Mouse (Mus musculus) heart, embryonic 14.5 days (tissue): ENCODE data around the gene Snf8. TPM values are rescaled to one million over a fixed set of nuclear protein-coding genes. Genes with fewer than 3 reads are reported as not detected.

Experiments
- ATAC-seq: fragments of 200-750 bp; cut with Nextera tagmentation; 2 replicates; pipeline ENCODE4 v1.8.0; 2017; ENCODE audit warnings: low read depth, moderate TSS enrichment; ENCODE audit not compliant: insufficient number of reproducible peaks, insufficient read depth, low FRiP score
- H3K27ac ChIP-seq, 2 experiments: fragments of 200-500 bp in 1 of 2; fragments of 300-500 bp in 1 of 2; sonication (generic) in 1 of 2; replicated peaks in 1 of 2; 2 replicates each; pipeline ENCODE4 v1.5.1; 2012 to 2014; ENCODE audit warnings: low read depth in 2 of 2, low read length in 2 of 2, control low read depth in 1 of 2, mild to moderate bottlenecking in 1 of 2, mixed read lengths in 1 of 2; ENCODE audit not compliant: control insufficient read depth in 1 of 2, insufficient read depth in 1 of 2
- H3K27me3 ChIP-seq: fragments of 300-500 bp; sonication (generic); 2 replicates; pipeline ENCODE4 v1.6.1; 2014; ENCODE audit warnings: mild to moderate bottlenecking, low read length, control low read depth; ENCODE audit not compliant: control insufficient read depth, insufficient read depth
- H3K36me3 ChIP-seq: fragments of 300-500 bp; sonication (generic); 2 replicates; pipeline ENCODE4 v1.6.1; 2014; ENCODE audit warnings: mild to moderate bottlenecking, control low read depth, low read length, mixed read lengths; ENCODE audit not compliant: control insufficient read depth, insufficient read depth
- H3K4me1 ChIP-seq, 2 experiments: fragments of 200-500 bp in 1 of 2; fragments of 300-500 bp in 1 of 2; sonication (generic) in 1 of 2; 2 replicates each; pipeline ENCODE4 v1.6.1; 2012 to 2014; ENCODE audit warnings: low read length in 2 of 2, control low read depth in 1 of 2, mixed read lengths in 1 of 2; ENCODE audit not compliant: control insufficient read depth in 2 of 2, insufficient read depth in 2 of 2
- H3K4me2 ChIP-seq: fragments of 300-500 bp; sonication (generic); 2 replicates; pipeline ENCODE4 v1.6.1; 2014; ENCODE audit warnings: mild to moderate bottlenecking, low read length
- H3K4me3 ChIP-seq, 2 experiments: fragments of 200-500 bp in 1 of 2; fragments of 300-500 bp in 1 of 2; sonication (generic) in 1 of 2; 2 replicates each; pipeline ENCODE4 v1.5.1; 2012 to 2014; ENCODE audit warnings: low read length in 2 of 2, mild to moderate bottlenecking in 2 of 2, control low read depth in 1 of 2, low read depth in 1 of 2, moderate library complexity in 1 of 2; ENCODE audit not compliant: control insufficient read depth in 1 of 2, insufficient read depth in 1 of 2
- H3K9ac ChIP-seq: fragments of 300-500 bp; sonication (generic); 2 replicates; pipeline ENCODE4 v1.6.1; 2014; ENCODE audit warnings: mild to moderate bottlenecking, low read length
- H3K9me3 ChIP-seq: fragments of 300-500 bp; sonication (generic); 2 replicates; pipeline ENCODE4 v1.6.1; 2016; ENCODE audit warnings: low read length, control low read depth; ENCODE audit not compliant: control insufficient read depth
- WGBS: fragments of 180-500 bp; shearing (Covaris S2); extraction: QIAGEN DNeasy Blood & Tissue Kit; methylation state at CpG from one replicate; pipeline ENCODE4 v1.1.7; 2014; 5-methylcytosine and 5-hydroxymethylcytosine counted together
- polyA plus RNA-seq: library from polyadenylated mRNA; unstranded; fragments of >200 nt; fragmentation: Nextera tagmentation; extraction: Ambion mirVana; gene quantifications from 2 replicates; pipeline ENCODE4 v1.2.1, GENCODE M21; 2014

The Snf8 gene
- polyA plus RNA-seq, 1 experiment from 2014 or later: 30.5 TPM

DNA sequence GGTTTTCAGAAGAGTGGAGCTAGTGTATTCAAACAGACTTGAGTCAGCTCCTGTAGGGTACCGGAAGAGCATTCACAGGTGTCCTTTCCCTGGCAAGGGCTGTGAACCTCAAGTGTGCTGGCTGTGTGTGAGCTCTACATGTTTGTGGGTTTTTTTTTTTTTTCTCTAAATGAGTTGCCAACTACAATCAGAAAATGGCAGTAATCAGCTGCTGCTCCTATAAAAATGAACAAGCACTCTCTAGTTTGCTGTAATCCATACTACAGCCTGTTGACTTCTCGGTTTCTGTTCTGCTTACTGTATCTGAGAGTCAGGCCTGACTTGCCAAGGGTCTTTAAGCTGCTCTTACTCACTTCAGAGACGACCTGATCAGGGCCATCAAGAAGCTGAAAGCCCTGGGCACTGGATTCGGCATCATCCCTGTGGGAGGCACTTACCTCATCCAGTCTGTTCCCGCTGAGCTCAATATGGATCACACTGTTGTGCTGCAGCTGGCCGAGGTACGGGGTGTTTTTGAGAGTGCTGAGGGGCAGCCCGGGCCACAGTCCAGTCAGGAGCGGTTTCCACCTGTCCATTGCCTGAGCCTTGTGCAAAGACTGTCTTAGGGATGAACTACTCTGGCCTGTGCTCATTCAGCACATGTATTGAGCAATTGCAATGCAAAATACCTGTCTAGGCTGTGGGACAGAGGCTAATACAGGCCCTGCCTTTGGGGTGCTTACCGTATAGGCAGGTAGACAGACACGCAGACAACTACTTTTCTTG, 10.3 kb downstream of the Snf8 start:
- Histone ChIP-seq H3K36me3 (peaks cover 84% of the 10 kb centered on the region), H3K4me3 (no peak overlapping the region), H3K27me3 (no peaks in the 10 kb centered on the region), H3K9me3 (no peaks in the 10 kb centered on the region), H3K27ac (no peak overlapping the region), H3K4me2 (no peak overlapping the region), H3K4me1 (no peaks in the 10 kb centered on the region), H3K9ac (no peak overlapping the region)
- ATAC-seq: no peak
- 81% methylated on average over 11 of the region's 11 CpGs for WGBS

DNA sequence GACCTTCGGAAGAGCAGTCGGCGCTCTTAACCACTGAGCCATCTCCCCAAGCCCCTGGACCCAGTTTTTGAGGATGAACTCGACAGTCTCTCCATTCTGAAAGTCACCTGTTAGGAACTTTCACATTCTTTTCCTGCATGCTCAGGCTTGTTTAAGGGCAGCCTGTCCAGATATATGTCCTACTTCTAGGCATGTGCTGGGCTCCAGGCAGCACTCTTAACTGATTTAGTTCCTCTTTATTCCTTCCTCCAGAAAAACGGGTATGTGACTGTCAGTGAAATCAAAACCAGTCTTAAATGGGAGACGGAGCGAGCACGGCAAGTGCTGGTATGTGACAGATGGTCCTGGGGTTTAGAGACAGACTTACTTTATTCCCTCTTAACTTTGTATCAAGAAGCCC, 11.3 kb downstream of the Snf8 start:
- no peak overlapping the region for H3K27ac ChIP-seq
- no peaks in the 10 kb centered on the region for H3K9me3 ChIP-seq
- no peaks in the 10 kb centered on the region for H3K27me3 ChIP-seq
- ATAC-seq: no peak
- H3K36me3 ChIP-seq: peaks cover 88% of the 10 kb centered on the region
- H3K4me2 ChIP-seq: no peak overlapping the region
- H3K4me1 ChIP-seq: no peaks in the 10 kb centered on the region
- 84% methylated on average over 8 of the region's 8 CpGs for whole genome bisulfite sequencing
- no peak overlapping the region for H3K9ac ChIP-seq
- H3K4me3 ChIP-seq: no peak overlapping the region

DNA sequence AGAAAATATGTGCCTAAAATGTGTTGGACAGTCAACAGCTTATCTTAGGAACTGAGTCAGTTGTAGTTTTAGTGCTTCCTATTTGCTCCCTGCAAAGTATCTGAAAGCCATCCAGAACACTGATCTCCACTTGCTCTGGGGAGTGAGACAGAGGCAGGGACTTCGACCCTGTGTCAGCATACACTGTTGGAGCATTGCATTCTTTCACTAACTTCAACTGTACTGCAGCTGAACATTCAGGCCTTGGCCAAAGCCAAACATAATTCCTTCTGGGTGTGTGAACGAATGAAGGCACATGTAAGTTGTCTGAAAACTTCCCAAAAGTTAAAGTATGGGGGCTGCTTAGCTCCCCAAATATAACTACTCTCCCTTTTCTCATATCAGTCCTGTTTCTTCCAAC, 12.1 kb downstream of the Snf8 start:
- Histone ChIP-seq H3K4me1 (no peaks in the 10 kb centered on the region), H3K9me3 (no peaks in the 10 kb centered on the region), H3K27ac (no peak overlapping the region), H3K4me2 (no peak overlapping the region), H3K36me3 (peaks cover 91% of the 10 kb centered on the region), H3K4me3 (no peak overlapping the region), H3K9ac (no peak overlapping the region), H3K27me3 (no peaks in the 10 kb centered on the region)
- no peak for ATAC-seq
- 69% methylated on average over 2 of the region's 2 CpGs for WGBS

DNA sequence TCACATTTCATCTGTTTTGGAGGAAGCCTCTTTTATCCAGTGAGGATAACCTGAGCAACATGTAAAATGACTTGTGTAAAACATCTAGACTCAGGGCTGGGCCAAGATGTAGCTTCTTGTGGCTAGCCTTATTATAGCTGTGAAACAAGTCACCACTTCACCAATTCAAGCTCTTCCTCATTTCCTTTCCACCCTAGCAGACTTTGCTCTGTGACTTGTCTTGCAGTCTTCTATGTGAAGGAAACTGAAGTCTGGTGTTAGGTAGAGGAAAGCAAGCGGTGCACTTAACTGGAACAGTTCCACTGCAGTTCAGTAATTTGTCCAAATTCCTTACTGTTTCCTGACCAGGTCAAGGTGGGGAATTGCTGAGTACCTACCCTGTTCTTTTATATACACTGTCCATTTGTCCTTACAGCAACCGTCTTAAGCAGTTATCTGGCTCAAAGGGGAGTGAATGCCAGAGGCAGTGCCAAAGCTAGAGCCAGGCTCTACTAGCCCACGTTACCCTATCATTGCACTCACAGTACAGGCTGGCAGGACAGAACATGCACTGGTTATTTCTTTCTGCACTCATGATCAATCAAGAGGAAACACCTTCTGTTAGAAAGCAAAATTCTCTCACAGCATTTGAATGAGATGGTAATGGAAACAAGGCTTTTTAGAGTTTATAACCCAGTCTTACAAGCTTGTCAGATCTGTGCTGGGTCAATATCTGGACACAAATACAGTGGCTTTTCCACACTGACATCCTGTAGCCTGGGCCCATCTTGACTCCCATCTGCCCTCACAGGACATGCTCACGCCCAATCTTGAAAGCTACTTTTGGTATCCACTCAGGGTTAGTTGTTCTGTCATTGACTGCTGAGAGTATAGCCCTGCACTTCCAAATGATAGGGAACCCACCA, 13.0 kb downstream of the Snf8 start:
- Histone ChIP-seq H3K27me3 (no peaks in the 10 kb centered on the region), H3K4me1 (no peaks in the 10 kb centered on the region), H3K4me2 (no peak overlapping the region), H3K4me3 (no peak overlapping the region), H3K27ac (no peak overlapping the region), H3K9me3 (no peaks in the 10 kb centered on the region), H3K36me3 (peaks cover 93% of the 10 kb centered on the region), H3K9ac (no peak overlapping the region)
- ATAC-seq: no peak
- WGBS: 76% methylated on average over 4 of the region's 4 CpGs

DNA sequence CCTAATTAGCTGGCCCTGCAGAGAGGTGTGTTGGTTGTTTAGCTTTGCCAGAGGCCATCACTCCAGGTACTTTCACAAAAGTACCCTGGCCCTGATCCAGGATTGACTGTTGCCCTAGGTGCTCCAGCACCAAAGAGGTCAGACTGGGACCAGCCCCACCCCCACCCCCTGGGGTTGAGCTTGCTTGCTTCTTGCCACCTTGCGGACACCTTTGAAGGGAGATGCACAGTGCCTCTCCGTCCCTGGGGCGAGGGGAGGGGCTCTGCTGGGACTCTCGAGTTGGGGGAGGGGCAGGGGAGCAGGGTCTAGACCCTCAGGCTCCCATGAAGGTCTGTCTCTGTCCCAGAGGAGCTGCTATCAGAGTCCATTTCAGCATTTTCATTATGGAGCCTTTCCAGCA, 15.3 kb downstream of the Snf8 start:
- H3K27me3 ChIP-seq: no peaks in the 10 kb centered on the region
- no peak for ATAC-seq
- peaks cover 94% of the 10 kb centered on the region for H3K36me3 ChIP-seq
- H3K9ac ChIP-seq: no peak overlapping the region
- WGBS: 84% methylated on average over 4 of the region's 4 CpGs
- H3K9me3 ChIP-seq: no peaks in the 10 kb centered on the region
- H3K4me1 ChIP-seq: no peaks in the 10 kb centered on the region
- H3K4me2 ChIP-seq: no peak overlapping the region
- no peak overlapping the region for H3K4me3 ChIP-seq
- no peak overlapping the region for H3K27ac ChIP-seq

DNA sequence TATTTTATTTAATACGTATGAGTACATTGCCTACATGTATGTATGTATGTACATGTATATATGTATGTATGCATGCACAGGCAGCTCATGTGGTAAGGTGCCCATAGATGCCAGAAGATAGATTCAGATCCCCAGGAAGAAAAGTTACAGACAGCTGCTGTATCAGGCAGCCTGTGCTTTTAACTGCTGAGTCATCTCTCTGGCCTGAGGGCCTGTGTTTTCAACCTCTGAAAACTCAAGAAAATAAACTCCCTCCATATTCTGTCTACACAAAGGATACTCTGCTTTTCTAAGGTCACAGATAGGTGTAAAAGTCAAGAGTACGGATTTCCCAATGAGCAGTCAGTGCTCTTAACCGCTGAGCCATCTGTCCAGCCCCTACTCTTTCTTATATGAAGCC, 16.2 kb downstream of the Snf8 start:
- Histone ChIP-seq H3K27ac (no peak overlapping the region), H3K27me3 (no peaks in the 10 kb centered on the region), H3K9ac (no peak overlapping the region), H3K4me1 (no peaks in the 10 kb centered on the region), H3K4me3 (no peak overlapping the region), H3K36me3 (peaks cover 95% of the 10 kb centered on the region), H3K4me2 (no peak overlapping the region), H3K9me3 (no peaks in the 10 kb centered on the region)
- WGBS: 87% methylated on average over 3 of the region's 3 CpGs
- no peak for ATAC-seq

DNA sequence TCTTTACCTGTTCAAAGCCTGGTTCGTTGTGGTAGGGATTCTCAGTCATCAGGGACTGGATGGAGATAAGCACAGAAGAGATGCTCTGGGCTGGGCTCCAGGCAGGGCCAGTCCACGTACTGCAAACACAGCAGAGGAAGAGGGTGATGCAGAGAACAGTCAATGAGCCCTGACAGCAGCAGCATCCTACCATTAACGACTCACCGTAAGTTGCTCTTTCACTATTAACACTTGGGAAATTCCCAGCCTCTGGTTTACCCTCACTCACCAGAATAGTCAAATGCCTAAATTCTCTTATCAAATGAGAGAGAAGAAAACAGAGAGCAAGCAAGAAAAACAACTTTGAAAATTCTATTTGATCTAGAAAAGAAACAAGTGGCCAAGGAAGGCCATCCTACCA, 23.6 kb downstream of the Snf8 start:
- H3K36me3 ChIP-seq: peaks cover 91% of the 10 kb centered on the region
- WGBS: 83% methylated on average over 4 of the region's 4 CpGs
- H3K4me3 ChIP-seq: no peak overlapping the region

More for the DNA sequence above, 23.6 kb downstream of the Snf8 start:
- Histone ChIP-seq H3K9me3 (no peaks in the 10 kb centered on the region), H3K4me1 (peaks cover 0 to 4% of the 10 kb centered on the region in 2 experiments; a peak in 1 of 4 replicates), H3K9ac (no peak overlapping the region), H3K4me2 (no peak overlapping the region), H3K27ac (no peak overlapping the region), H3K27me3 (no peaks in the 10 kb centered on the region)
- no peak for ATAC-seq
